Mouse (Mus musculus): Measurements from ENCODE around the gene Gnai2.

DNA sequence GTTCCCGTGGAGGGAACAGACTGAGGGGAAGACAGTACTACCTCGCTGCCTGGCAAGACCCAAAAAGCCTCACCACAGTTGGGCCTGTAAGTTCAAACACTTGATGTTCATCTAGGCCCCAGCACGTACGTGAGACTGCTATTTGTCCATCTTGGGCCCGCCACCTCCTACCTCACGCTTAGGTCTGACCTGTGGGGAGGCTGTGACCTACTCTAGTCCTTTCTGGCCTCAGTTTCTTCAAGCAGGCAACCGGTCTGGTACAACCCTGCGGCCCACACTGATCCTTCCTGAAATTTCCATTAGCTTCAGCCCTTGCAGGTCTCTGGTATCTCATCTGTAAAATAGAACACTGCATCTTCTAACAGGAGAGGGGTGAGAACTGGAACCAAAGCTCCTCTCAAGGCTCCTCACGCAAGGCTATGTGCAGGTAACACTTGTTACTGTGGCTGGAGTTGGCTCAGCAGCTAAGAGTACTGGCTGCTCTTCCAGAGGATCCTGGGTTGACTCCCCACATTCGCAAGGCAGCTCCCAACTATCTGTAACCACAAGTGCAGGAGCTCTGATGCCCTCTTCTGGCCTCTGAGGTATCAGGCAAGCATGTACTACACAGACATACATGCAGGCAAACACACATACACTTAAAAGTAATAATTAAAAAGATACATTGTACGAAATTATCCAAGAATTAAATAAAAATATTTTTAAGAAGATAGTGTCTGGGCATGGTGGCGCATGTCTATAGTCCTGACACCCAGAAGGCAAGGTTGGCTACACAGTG lies 9.6 kb downstream of the Gnai2 start:
- TF ChIP-seq CTCF (IDR thresholded peaks at IDR 0.05; ENCODE audit: extremely low read depth, insufficient read depth, insufficient read length, insufficient replicate concordance): no peak
- no peak for TF ChIP-seq POLR2A (IDR thresholded peaks at IDR 0.05; ENCODE audit: low read depth, low read length)
